Mouse (Mus musculus): ENCODE data around the gene Kpna1.
A peak's percentile ranks its signal among the peaks of the same experiment; 100 is the strongest.
"Not testable (repeated sequence)": the region's sequence is repeated elsewhere in the genome, so short reads cannot be mapped to it uniquely, and the experiment has no call there.

Kpna1 gene

DNA sequence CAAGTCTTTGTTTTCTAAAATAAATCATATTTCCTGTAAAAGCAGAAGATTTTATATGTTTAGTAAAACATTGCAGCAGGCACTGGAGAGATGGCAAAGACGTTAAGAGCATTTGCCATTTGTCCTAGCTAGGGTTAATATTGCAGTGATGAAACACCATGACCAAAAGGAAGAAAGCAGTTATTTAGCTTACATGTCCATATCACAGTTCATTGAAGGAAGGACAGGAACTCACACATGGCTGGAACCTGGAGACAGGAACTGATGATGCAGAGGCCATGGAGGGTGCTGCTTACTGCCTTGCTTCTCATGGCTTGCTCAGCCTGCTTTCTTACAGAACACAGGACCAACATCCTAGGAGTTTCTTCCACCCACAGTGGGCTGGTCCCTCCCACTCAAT lies 13.8 kb downstream of the Kpna1 start:
- DNase-seq: no peak

DNA sequence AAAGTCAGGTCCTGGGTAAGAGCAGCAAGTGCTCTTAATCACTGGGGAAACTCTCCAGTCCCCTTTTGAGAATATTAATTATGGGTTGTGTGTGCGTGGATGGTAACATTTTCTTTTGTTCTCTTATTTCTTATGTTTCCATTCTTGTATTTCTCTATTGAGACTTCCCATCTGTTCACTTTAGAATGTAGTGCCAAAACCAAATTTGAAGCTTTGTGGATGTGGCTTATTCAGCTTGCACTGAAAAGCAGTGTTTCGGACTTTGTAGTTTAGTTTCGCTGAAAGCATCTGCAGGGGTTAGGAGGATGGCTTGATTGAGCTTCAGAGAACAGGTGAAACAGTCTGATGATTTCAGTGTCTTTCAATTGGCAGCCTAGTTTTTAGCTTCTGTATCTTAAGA lies 14.8 kb downstream of the Kpna1 start:
- no peak for DNase-seq

DNA sequence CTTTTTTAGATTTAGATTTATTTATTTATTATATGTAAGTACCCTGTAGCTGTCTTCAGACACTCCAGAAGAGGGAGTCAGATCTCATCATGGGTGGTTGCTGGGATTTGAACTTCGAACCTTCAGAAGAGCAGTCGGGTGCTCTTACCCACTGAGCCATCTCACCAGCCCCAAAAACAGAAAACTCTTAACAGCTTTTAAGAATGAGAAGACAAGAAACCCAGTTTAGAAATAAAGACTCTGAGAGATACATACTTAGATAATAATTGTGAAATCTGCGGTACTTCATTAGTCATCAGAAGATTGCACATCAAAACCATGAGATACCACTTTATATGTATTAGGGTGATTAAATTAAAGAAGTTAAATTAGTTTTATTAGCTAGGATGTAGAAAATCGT lies 20.3 kb downstream of the Kpna1 start:
- not testable (repeated sequence) for DNase-seq

DNA sequence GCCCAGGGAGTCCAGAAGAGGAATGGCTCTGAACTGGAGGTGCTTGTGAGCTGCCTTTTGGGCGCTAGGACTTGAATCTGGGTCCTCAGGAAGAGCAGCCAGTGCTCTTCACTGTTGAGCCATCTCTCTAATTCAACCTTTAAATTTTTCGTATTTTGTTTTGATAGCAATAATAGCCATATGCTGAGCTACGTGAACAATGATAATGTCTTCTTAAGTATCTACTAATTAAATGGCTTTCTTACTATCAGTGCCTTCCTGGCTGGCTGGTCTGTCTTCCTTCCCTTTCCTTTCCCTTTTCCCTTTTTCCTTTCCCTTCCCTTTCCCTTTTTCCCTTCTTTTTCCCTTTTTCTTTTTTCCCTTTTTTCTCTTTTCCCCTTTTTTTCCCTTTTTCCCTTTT lies 29.8 kb downstream of the Kpna1 start:
- no peak for DNase-seq

DNA sequence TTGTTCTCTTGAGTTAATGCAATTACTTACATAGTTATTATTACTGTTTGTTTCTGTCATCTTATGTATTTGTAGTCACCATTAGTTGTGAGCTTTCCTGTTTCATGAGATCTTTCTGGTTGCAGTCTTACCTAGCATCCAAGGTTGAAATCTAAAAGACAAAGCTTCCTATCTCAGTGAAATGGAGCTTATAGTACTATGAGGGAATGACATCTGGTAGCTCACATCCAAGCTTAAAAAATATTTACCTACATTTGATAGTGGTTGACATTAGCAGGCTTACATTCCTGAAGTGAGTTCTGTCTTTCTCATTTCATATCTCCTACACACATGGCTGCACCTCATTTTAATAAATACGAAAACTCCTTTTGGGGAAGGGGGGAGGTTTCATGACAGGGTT lies 37.8 kb downstream of the Kpna1 start:
- DNase-seq: no peak

DNA sequence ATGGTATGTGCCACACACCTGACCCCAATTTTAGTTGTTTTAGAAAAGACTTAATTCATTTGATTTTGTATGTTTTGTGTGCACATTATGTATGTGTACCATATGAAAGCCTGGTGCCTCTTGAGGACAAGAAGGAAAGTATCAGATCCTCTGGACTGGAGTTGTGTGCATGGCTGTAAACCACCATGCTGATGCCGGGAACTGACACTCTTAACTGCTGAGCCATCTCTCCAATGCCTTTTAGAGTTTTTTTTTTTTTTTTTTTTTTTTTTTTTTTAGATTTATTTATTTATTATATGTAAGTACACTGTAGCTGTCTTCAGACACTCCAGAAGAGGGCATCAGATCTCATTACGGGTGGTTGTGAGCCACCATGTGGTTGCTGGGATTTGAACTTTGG lies 49.6 kb downstream of the Kpna1 start:
- not testable (repeated sequence) for DNase-seq

DNA sequence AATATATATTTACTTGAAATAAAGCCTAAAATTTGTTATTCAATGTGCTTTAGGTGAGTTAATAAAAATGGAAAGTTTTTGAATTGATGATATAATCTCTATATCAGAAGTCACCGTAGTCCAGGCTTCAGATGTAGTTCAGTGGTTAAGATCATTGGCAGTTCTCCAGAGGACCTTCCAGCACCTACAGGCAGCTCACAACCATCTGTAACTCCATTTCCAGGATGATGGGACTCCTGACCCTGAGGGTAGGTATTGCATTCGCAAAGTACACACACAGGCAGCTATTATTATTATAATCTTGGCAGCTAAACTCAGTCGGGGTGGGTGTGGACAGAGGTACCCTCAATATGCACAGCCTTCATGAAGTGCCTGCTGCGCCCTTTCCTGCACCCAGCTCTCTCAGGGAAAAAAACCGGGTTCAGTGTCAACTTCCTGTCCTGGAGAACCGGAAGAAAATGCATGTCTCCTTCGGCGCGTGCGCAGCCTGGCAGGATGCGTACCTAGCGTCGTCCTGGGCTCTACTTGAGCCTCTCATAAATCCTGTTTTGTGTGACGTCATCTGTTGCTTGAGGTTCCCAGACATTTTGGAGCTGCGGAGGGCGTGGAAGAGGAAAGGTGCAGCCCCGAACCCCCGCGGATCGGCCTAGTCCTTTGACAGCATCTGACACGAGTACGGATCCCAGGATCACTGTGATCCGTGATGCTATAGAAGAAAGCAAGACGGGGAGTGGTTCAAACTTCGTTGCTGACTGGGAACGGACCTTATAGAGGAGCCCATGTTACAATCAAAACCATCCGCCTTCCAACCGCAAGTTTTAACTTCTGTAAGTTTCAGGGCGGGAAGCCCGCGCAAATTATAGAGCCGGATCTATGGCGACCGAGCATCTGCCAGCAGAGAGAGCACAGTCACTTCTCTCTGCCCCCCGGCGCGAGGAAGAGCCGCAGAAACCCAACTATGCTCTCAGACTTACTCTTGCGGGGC lies 62.4 kb downstream of the Kpna1 start, which contains the start of gene Wdr5b:
TSS of gene Wdr5b (plus strand) at position 551 of the 985 bp plus-strand sequence.
- peak; percentile 97 for DNase-seq

DNA sequence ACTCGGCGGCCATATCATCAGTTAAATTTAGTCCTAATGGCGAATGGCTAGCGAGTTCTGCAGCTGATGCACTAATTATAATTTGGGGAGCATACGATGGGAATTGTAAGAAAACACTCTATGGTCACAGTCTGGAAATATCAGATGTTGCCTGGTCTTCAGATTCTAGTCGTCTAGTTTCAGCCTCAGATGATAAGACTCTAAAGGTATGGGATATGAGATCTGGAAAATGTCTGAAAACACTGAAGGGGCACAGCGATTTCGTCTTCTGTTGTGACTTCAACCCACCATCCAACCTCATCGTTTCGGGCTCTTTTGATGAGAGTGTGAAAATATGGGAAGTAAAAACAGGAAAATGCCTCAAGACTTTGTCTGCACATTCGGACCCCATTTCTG lies 63.1 kb downstream of the Kpna1 start:
- DNase-seq: no peak

DNA sequence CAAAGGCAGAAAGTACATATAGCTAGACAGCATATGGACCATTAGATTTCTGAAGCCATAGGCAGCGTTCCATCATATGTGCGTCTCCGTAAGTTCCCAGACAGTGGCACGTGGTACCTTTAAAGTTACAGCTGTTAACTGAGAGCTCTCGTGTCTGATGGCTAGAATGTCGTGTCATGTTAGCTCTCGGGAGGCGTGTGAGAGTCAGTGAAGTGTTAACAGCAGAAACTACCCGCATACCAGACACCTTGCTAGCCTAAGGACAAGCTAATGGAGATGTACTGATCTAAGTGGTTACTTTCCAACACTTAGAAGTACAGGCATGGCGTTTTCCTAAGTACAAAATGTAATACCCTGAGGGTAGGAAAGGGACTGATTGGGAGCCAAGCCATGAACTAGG lies 64.5 kb downstream of the Kpna1 start:
- DNase-seq: no peak

DNA sequence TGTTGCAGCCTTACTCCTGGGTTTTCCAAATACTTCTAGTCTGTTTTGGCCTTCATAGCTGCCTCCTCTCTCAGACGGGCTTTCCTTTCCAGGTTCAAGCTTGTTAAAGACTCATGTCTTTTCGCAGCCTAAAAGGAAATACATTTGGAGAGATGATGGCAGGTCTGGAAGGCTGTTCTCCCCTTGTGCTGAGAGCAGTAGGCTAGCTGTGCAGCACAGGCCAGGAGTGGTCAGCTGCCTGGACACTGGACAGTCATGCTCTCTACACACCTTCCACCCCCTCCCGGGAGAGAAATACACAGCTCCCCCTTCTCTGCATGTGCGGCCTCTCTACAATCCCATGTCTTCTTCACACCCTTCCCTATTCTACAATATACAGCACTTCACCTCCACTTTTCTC lies 65.4 kb downstream of the Kpna1 start:
- DNase-seq: no peak

DNA sequence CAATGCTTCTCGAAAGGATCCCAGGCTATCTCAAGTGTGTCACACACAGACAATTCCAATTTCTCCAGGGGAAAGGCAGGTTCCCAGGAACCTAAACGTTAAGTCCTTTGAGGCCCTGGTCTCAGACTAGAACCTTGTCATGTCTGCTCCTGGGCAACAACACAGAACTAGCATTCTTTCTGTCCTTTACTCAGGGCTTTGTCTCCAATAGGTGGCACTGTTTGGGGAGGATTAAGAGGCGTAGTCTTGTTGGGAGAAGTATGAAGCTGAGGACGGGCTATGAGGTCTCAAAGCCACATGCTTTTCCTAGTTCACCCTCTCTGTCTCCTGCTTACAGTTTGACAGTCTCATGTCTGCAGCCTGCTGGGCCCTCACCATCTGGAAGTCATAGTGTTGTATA lies 69.0 kb downstream of the Kpna1 start:
- no peak for DNase-seq

DNA sequence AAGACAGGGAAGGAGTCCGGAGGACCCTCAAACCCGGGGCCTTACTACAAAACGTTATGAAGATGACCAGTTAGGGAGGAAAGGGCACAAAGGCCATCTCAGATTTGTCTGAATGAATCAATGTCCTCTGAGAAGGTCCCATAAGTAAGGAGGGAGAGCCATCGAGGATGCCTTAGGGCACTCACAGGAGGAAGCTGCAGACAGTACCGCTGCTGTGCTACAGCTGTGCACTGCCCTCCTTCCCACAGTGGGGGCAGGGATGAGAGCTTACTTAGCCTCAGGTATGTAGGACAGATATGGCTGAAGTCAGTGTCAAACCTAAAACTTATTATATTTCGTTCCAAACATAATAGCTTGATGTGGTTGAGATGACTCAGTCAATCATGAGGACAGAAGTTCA lies 72.9 kb downstream of the Kpna1 start:
- no peak for DNase-seq

DNA sequence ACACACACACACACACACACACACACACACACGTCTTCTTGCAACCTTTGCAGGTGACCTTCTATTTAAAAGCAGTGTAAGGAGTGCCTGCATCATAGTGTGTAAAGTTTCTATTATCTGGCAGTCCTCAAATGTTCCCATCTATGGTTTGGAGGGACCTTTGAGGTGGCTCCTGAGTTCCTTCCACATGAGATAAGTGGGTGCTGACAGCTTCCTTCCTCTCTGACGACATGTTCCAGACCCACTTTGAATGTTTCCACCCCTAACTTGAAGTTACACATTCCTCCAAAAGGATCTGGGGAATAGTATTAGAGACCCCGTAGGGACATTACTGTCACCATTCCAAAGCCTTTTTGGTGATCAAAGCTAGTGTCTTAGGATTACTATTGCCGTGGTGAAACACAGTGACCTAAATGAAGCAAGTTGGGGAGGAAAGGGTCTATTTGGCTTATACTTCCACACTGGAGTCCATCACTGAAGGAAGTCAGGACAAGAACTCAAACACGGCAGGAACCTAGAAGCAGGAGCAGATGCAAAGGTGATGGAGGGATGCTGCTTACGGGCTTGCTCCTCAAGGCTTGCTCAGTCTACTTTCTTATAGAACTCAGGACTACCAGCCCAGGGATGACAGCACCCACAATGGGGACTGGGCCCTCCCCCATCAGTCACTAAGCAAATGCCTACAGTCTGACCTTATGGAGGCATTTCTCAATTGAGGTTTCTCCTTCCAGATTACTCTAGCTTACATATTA lies 75.2 kb downstream of the Kpna1 start:
- DNase-seq: no peak

DNA sequence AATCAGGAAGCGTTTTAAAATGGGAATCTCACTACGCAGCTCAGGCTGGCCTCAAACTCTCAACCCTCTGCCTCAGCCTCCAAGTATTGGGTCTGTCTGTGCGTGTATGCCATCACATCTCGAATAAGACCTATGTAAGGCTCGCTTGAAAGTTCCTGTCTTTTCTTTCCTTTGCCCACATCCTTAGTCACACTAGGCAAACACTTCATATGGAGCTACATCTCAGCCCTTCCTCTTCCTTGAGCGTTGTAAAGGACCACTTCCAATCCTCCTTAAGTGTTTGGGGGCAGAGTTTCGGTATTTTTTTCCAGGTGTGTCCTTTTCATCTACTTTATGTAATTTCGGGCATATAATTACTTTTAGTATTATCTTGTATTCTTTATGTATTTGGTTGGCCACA lies 76.4 kb downstream of the Kpna1 start:
- DNase-seq: no peak

DNA sequence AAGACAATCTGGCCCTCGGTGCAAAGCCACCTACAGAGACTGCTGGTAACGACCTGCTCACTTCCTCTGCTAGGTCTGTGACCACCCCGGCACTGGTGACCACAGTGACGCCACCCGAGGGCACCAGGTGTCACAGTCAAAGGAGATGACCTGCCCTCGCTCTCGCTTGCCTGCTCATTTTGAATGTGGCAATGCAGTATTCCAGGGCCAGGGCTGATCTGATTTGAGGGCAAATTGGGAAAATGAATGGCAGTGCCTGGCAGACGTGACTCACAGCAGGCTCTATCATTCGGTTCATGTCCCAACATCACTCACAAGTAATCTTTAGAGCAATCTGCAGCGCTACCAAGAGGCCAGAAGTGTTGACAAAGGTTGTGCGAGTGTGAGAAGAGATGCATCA lies 77.9 kb downstream of the Kpna1 start:
- DNase-seq: no peak

DNA sequence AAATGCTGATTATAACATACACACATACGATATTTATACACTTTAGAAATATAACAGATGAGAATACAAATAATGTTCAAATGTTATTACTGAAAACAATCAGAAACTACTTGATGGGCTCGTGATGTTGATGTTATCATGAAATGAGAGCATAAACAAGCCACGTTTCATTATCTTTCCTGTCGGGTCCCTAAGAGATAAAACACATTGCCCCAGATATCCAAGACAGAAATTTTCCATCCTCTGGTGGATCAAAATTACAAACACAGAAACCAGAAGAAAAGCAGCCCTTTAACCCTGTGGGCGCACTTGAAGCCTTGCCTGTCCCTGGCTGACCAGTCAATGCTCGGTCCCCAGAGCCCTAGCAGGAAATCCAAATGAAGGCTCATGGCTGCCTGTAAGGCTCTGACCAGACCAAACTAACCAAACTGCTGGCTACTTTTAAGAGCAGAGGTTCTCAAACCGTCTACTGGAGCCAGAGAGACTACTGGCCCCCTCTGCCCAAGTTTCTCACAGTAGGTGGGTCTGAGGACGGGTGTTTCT lies 79.5 kb downstream of the Kpna1 start:
- no peak for DNase-seq

DNA sequence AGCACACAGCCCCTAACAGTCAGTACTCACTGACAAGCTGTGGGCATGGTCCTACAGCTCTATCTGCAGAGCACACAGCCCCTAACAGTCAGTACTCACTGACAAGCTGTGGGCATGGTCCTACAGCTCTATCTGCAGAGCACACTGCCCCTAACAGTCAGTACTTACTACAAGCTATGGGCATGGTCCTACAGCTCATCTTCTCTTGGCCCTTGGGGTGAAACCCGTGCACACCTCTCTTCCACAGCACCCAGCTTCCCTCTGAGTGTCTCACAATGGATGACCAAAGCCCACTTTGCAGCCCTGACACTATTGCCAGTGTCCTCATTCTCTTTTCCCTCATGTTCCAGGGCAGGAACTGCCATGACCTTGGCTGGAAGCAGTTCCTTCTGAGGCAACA lies 84.0 kb downstream of the Kpna1 start:
- DNase-seq: not testable (repeated sequence)

DNA sequence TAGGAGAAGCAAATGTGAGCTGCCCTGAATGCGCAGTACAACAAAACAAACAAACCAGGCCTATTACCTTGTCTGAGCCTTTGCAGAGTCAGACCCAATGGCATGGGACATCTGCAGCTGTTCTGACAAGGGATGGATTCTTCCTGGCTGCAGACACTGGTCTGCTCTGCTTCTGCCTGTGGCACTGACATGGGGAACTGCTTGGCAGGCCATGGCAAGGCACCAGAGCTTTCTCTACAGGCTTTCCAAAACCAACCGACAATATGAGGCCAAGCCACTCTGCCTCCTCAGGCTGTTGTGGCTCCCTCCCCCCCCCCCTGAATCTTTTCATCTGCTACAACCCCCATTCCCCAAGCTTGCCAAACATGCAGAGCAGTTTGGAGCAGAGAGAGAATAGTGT lies 84.8 kb downstream of the Kpna1 start:
- no peak for DNase-seq

DNA sequence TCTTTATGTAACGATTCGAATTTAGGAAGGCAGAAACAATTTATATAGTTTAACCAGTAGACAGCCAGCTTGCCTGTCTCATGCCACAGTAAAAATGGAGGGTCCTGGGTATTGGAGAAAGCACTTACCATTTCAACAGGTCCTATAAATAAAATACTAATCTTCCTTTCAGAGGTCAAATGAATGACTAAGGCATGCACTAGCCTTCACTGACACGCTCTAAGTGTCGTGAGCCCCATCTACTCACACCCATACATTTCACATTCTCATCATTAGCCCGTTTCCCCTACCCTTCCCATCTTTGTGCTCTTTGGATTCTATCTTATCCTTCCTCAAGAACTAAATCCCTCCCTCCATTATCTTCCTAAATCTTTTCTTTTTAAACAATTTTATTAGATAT lies 86.4 kb downstream of the Kpna1 start:
- no peak for DNase-seq

DNA sequence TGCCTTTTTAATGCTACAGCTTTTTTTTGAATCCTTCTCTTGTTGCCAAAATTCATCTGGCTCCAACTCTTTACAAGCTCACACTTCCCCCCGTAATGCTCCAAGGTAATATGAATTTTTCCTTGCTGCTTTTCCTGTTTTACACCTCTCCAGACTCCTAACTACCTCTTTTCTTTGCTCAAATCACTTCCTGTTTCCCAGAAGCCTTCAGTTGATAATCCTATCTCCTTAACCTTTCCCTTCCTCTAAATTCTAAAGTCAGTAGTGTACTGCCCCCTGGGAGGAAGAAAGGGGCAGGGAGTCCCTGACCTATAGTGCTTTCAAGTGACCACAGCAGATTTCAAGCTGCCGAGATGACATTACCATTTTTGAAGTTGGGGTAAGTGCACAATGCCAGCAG lies 89.1 kb downstream of the Kpna1 start:
- DNase-seq: no peak

DNA sequence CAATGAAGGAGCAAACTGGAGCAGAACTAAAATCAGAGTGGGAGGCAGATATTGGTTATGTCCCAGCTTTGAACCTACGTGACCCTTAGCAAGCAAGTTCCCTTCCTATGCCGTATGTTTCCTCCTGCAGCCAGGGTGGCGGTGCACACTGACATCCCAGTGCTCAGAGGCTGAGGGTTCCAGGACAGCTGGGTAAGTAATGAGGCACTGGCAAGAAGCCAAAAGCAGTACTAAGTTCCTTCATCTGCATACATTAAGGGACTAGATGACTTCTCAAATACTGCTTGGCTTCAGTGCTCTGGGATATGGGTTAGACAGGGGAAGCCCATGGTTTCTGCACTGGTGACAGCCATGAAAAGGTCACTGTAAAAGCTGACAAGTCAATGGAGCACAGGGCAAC lies 89.8 kb downstream of the Kpna1 start:
- no peak for DNase-seq

DNA sequence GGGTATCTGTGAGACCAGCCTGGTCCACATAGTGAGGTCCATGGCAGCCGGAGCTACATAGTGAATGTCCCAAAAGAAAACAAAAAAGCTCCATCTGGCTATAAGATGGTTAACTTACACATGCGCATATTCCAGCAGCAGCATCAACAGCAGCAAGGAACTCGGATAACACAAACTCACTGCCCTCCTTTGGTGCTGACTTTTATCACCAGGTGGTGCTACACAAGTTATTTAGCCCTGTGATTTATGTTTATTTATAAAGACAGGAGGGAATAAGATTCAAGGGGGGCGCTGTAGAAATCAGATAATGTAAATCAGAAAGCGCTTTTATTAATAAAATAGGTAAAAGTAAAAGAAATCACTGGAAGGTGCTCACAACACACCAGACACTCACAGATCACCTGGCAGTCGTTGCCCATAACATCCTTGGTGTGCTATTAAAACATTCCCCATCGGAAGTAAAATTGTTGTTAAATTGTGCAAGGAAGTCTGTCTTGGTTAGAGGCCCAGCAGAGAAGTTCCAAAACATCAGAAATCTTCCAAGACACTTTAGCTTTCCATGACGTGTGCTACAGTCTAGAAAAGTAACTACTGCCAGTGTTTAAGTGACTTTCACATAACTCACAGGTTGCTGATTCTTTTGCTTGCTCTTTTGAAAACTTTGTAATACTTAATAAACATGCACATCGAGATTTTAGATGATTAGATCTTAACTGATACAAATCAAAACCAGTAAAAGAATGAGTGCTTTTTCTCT lies 91.4 kb downstream of the Kpna1 start:
- DNase-seq: no peak

DNA sequence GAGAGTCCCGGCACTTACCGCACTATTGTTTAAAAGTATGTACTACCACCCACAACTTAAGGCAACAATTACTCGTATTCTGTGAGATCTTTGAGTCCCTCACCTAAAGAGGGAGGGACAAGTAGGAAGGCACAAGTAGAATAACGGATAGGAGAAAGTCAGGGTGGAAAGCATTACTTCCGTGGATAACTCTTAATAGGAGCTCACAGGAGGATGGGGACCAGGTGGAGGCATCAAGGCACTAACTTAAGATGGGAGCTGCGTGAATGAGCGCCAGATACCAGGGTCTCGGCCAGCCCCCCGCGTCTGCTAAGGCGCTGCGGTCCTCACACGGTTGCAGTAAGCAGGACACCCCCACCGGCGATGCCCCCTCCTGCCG lies 92.5 kb downstream of the Kpna1 start:
- no peak for DNase-seq

All from right cerebral cortex, adult 18-20 months (tissue).